Mouse (Mus musculus): ENCODE results near the gene Pebp1. TPM values are rescaled to one million over a fixed set of nuclear protein-coding genes. Genes with fewer than 3 reads are reported as not detected.

The Pebp1 gene
- polyA plus RNA-seq (2012; rRNA removed; ENCODE audit: low replicate concordance) = 367 and 385 TPM in 2 replicates

GRCm38 (mm10) chr5:117286831-117287822 lies at the start of gene Pebp1:
Gene Pebp1, minus strand, starts transcription at chr5:117287625.

GRCm38 (mm10) chr5:117318741-117319629 lies 31.6 kb upstream of the Pebp1 start, which contains the start of gene Vsig10:
Gene Vsig10, plus strand, starts transcription at chr5:117319083.

Other genes with a start within 250 kb of the Pebp1 start
- gene Suds3, start 171.5 kb downstream of the Pebp1 start, polyA plus RNA-seq (2012; rRNA removed; ENCODE audit: low replicate concordance) = 60.1 and 83.6 TPM in 2 replicates
- gene Taok3, start 167.5 kb downstream of the Pebp1 start, polyA plus RNA-seq (2012; rRNA removed; ENCODE audit: low replicate concordance) = 11.4 and 14.1 TPM in 2 replicates
- 43.6 and 52.4 TPM in 2 replicates for gene Vsig10, start 31.5 kb upstream of the Pebp1 start, polyA plus RNA-seq (2012; rRNA removed; ENCODE audit: low replicate concordance)
- gene Wsb2, start 69.7 kb upstream of the Pebp1 start, polyA plus RNA-seq (2012; rRNA removed; ENCODE audit: low replicate concordance) = 96.4 and 196 TPM in 2 replicates
- 11.3 and 22.5 TPM in 2 replicates for gene Rfc5, start 101.4 kb upstream of the Pebp1 start, polyA plus RNA-seq (2012; rRNA removed; ENCODE audit: low replicate concordance)
- gene Ksr2, start 126.4 kb upstream of the Pebp1 start, polyA plus RNA-seq (2012; rRNA removed; ENCODE audit: low replicate concordance) = 0.04 and 0.27 TPM in 2 replicates